Mouse (Mus musculus) CD4-positive, CD25-positive, alpha-beta regulatory T cell, adult 4 months (primary cell): ENCODE data around the gene Prss12. TPM values are rescaled to one million over a fixed set of nuclear protein-coding genes. Genes with fewer than 3 reads are reported as not detected.

ENCODE experiments used
- ATAC-seq: one replicate; pipeline ENCODE4 v1.8.0; 2017
- polyA plus RNA-seq, 2 experiments: library from polyadenylated mRNA; unstranded; fragments of 100-300 nt; shearing (Covaris generic); gene quantifications; one replicate each; pipeline ENCODE4 v1.2.1; 2017

Prss12 gene
- polyA plus RNA-seq, 2 experiments from 2014 or later, result 0.46 to 1.3 TPM

- no peak for ATAC-seq
Observed at GRCm38 (mm10) chr3:123537279-123537678, 90.6 kb downstream of the Prss12 start.

GRCm38 (mm10) chr3:123543585-123544304, 97.0 kb downstream of the Prss12 start:
- no peak for ATAC-seq

GRCm38 (mm10) chr3:123550487-123550886, 103.8 kb downstream of the Prss12 start:
- no peak for ATAC-seq

- no peak for ATAC-seq
Observed at GRCm38 (mm10) chr3:123553872-123554271, 107.2 kb downstream of the Prss12 start.

- ATAC-seq, result no peak
Observed at GRCm38 (mm10) chr3:123555254-123555865, 108.6 kb downstream of the Prss12 start.

Other genes with a start within 250 kb of the Prss12 start
- under 1 TPM in 1 of 2 experiments, not detected in 1; 0.05 TPM for gene Synpo2, start 210.8 kb upstream of the Prss12 start, polyA plus RNA-seq
- gene Sec24d, start 179.5 kb upstream of the Prss12 start, polyA plus RNA-seq, result 10 to 100 TPM; 15.5 to 16.2 TPM
- 10 to 100 TPM; 16.7 to 29.9 TPM for gene Mettl14, start 60.8 kb upstream of the Prss12 start, polyA plus RNA-seq
- not detected for gene Ndst3, start 243.9 kb downstream of the Prss12 start, polyA plus RNA-seq